Mouse (Mus musculus) bone marrow macrophage, adult 2 months (primary cell): ENCODE data around the gene Fam199x.

Source experiments
- CTCF ChIP-seq: IDR thresholded peaks from 2 replicates; pipeline ENCODE4 v1.5.1; 2012; ENCODE audit warnings: low read depth, mild to moderate bottlenecking, low read length, moderate library complexity
- POLR2A ChIP-seq: IDR thresholded peaks from 2 replicates; pipeline ENCODE4 v1.6.1; 2012; ENCODE audit warnings: mild to moderate bottlenecking, low read depth, low read length, borderline replicate concordance

DNA sequence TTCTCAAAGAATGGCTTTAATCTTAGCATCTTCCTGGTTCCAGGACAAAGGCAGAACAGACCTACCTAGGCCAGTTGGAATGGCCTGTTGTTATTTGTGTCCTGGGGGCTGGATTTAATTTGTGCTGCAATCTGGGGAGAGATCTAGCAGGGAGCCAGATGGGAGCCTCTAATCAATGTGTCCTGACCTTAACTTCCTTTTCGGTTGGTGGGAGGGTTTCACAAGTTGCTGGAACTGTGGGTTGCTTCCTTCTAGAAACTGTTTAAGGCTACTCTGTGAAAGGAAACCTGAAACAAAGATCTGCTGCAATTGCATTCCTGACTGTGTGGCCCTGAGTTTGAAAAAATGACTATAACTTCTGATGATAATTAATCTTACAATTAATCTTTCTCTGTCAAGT is 31.7 kb upstream of the Fam199x start:
- TF ChIP-seq CTCF, result no peak
- TF ChIP-seq POLR2A, result no peak
